Mouse (Mus musculus) urinary bladder, postnatal 0 days (tissue): ENCODE data around the gene Ppp1r14c. TPM values are rescaled to one million over a fixed set of nuclear protein-coding genes. Genes with fewer than 3 reads are reported as not detected.

Experiments
- microRNA-seq: library from miRNA; unstranded; fragments of <30 nt; microRNA quantifications from one replicate; pipeline ENCODE4, GENCODE M21; 2016
- polyA plus RNA-seq: library from polyadenylated mRNA; unstranded; fragments of >200 nt; fragmentation: Nextera tagmentation; extraction: Ambion mirVana; gene quantifications from 2 replicates; pipeline ENCODE4 v1.2.1, GENCODE M21; 2015

The Ppp1r14c gene
- 0.98 and 1.1 TPM in 2 replicates for polyA plus RNA-seq

DNA sequence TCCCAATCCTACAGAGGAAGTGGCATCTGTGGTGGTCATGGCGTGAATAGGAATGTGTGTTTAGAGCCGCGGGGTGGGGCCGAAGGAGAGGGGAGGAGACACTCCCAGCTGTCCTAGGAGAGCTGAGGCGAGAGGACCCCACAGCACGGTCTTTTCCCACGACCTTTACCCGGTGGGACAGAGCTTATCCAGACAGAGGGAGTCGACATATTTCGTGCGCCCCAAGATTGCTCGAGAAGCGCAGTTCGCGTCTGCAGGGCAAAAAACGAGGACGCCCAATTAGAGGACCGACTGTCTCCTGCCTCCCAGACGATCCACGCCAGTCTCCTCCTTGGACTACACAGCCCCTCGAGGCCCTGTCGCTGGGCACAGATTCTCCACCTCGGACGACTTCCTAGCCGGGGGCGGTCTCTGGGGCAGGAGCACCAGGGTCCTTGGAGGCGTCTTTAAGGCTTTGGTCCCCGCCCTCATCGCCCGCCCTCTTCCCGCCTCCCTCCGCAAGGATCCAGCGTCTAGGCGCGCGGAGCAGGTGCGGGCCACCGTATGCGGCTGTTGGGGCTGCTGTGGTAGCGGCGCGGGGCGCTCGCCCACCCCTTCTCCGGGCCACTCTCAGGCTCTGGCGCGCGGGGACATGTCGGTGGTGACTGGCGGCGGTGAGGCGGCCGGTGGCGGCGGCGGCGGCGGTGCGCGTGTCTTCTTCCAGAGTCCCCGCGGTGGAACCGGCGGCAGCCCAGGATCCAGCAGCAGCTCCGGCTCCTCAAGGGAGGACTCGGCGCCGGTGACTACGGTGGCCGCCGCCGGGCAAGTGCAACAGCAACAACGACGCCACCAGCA is at the start of gene Ppp1r14c:
Ppp1r14c (plus strand) TSS at position 22 of the 834 bp plus-strand sequence.

Small RNAs within 50 kb of the gene (microRNA-seq; reads per million reads assigned to microRNA genes)
- not detected for gene Gm24482

Other genes starting within 250 kb of the Ppp1r14c start
- 2.9 and 3.0 TPM in 2 replicates for gene H60c, start 98.3 kb upstream of the Ppp1r14c start, polyA plus RNA-seq
- gene Iyd, start 174.2 kb downstream of the Ppp1r14c start, polyA plus RNA-seq, result 0.39 and 0.52 TPM in 2 replicates